Mouse (Mus musculus): ENCODE data around the gene Sun2. TPM values are rescaled to one million over a fixed set of nuclear protein-coding genes. Genes with fewer than 3 reads are reported as not detected.

Gene Sun2
- total and polyA plus RNA-seq, 3 experiments = 18.6 to 26.5 (median 22.3) TPM

DNA sequence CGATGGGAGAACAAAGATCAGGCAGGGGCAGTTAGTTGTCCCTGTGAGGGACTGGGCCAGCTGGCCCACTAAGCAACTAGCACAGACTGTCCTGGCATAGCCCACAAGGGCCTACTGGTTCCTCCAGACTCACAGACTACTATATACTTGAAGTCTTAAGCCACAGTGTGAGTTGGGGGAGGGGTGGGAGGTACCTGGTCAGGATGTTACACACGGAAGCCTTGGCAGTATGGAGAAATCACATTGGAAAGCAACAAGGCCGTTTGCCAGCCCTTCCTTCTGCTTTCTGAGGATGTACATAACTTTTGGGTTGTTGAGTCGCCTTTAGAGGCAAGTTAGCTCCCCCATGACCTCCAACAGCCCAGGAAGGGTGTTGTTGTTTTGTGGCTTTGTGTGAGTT is 8.7 kb downstream of the Sun2 start:
- Histone ChIP-seq H3K4me1 (ENCODE audit: control insufficient read depth in 1 of 2, insufficient read depth in 2 of 2) (peaks cover 3 to 8% of the 10 kb centered on the region in 2 experiments; a peak in 3 of 4 replicates), H3K4me3 (replicated peaks in 1 of 3; ENCODE audit: low read depth in 2 of 3, low read length in 2 of 3, poor library complexity in 1 of 3) (no peak overlapping the region), H3K36me3 (replicated peaks in 1 of 2; ENCODE audit: control insufficient read depth in 1 of 2, insufficient read depth in 1 of 2, low read length in 1 of 2) (peaks cover 61 to 91% of the 10 kb centered on the region in 2 experiments), H3K79me2 (replicated peaks; ENCODE audit: control insufficient read depth, extremely low read depth, insufficient read depth, poor library complexity, severe bottlenecking) (no peaks in the 10 kb centered on the region), H3K27me3 (replicated peaks) (no peaks in the 10 kb centered on the region), H3K27ac (ENCODE audit: insufficient read depth, low read depth) (no peak overlapping the region), H3K9me3 (replicated peaks; ENCODE audit: low read length) (no peaks in the 10 kb centered on the region), H3K4me2 (ENCODE audit: insufficient read depth, low read depth, poor library complexity, severe bottlenecking) (no peak overlapping the region), H3K9ac (ENCODE audit: insufficient read depth, low read depth) (no peak overlapping the region)
- in situ Hi-C loops (cut with MboI; ENCODE audit: low pct_ligation_motif_present, low pct_unique_long_range_greater_than_20kb, low sequenced_read_pairs) (no loop called here), dilution Hi-C loops (cut with MboI; ENCODE audit: extremely low pct_ligation_motif_present, extremely low pct_unique_long_range_greater_than_20kb, low sequenced_read_pairs) (no loop called here)
- no peak for DNase-seq (ENCODE audit: extremely low read depth)
- TF ChIP-seq ZC3H11A (IDR thresholded peaks at IDR 0.05; ENCODE audit: low read depth, low read length) = no peak
- TF ChIP-seq HCFC1 (IDR thresholded peaks at IDR 0.05; ENCODE audit: low read depth, low read length) = no peak
- no peak for TF ChIP-seq ZNF384 (IDR thresholded peaks at IDR 0.05; ENCODE audit: low read depth, low read length)
- TF ChIP-seq CHD2 (IDR thresholded peaks at IDR 0.05; ENCODE audit: low read length) = no peak
- TF ChIP-seq GABPA (IDR thresholded peaks at IDR 0.05; ENCODE audit: insufficient replicate concordance, low read depth, low read length) = no peak
- no peak for TF ChIP-seq MEF2A (IDR thresholded peaks at IDR 0.05; ENCODE audit: borderline replicate concordance, low read depth, low read length)

DNA sequence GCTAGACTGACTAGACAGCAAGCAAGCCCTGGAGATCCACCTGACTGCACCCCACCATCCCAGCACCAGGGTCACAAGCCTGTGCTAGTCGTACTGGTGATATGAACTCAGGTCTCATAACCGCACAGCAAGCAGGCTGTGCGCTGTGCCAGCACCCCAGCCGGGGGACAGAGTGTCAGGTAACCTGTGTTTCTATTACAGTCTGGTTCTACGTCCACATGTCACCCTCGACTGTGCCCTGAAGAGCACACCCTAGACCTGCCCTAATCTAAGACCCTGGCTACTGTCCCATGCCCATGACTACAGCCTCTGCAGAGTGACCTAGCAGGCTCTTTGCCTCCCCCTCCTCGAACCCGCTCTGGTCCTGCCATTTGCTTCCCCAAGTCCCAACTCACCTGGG is 9.1 kb downstream of the Sun2 start:
- no peak for DNase-seq (ENCODE audit: extremely low read depth)
- Histone ChIP-seq H3K4me2 (ENCODE audit: insufficient read depth, low read depth, poor library complexity, severe bottlenecking) (no peak overlapping the region), H3K27ac (ENCODE audit: insufficient read depth, low read depth) (no peak overlapping the region), H3K9me3 (replicated peaks; ENCODE audit: low read length) (no peaks in the 10 kb centered on the region), H3K27me3 (replicated peaks) (no peaks in the 10 kb centered on the region), H3K79me2 (replicated peaks; ENCODE audit: control insufficient read depth, extremely low read depth, insufficient read depth, poor library complexity, severe bottlenecking) (no peaks in the 10 kb centered on the region), H3K9ac (ENCODE audit: insufficient read depth, low read depth) (no peak overlapping the region), H3K4me3 (replicated peaks in 1 of 3; ENCODE audit: low read depth in 2 of 3, low read length in 2 of 3, poor library complexity in 1 of 3) (no peak overlapping the region), H3K4me1 (ENCODE audit: control insufficient read depth in 1 of 2, insufficient read depth in 2 of 2) (peaks cover 3 to 11% of the 10 kb centered on the region in 2 experiments; a peak in 3 of 4 replicates), H3K36me3 (replicated peaks in 1 of 2; ENCODE audit: control insufficient read depth in 1 of 2, insufficient read depth in 1 of 2, low read length in 1 of 2) (peaks cover 56 to 91% of the 10 kb centered on the region in 2 experiments)
- dilution Hi-C loops (cut with MboI; ENCODE audit: extremely low pct_ligation_motif_present, extremely low pct_unique_long_range_greater_than_20kb, low sequenced_read_pairs) = no loop called here
- TF ChIP-seq E2F4 (IDR thresholded peaks at IDR 0.05; ENCODE audit: insufficient replicate concordance, low read depth, low read length) (no peak), EP300 (IDR thresholded peaks at IDR 0.05; ENCODE audit: low read length) (no peak), CHD2 (IDR thresholded peaks at IDR 0.05; ENCODE audit: low read length) (no peak), NELFE (IDR thresholded peaks at IDR 0.05; ENCODE audit: low read depth, low read length) (no peak), JUN (IDR thresholded peaks at IDR 0.05; ENCODE audit: insufficient read depth, low read depth, low read length) (no peak), HCFC1 (IDR thresholded peaks at IDR 0.05; ENCODE audit: low read depth, low read length) (no peak), KAT2A (IDR thresholded peaks at IDR 0.05; ENCODE audit: insufficient replicate concordance, low read length) (no peak), TBP (conservative IDR thresholded peaks at IDR 0.05; ENCODE audit: low read depth, low read length) (no peak), MAZ (IDR thresholded peaks at IDR 0.05; ENCODE audit: low read depth, low read length) (no peak), BHLHE40 (IDR thresholded peaks at IDR 0.05; ENCODE audit: low read depth, low read length) (no peak), UBTF (IDR thresholded peaks at IDR 0.05; ENCODE audit: low read depth, low read length) (no peak), POLR2A (IDR thresholded peaks at IDR 0.05; ENCODE audit: low read depth, low read length) (no peak), ZKSCAN1 (IDR thresholded peaks at IDR 0.05; ENCODE audit: borderline replicate concordance, low read depth, low read length) (no peak), PAX5 (IDR thresholded peaks at IDR 0.05; ENCODE audit: low read length) (no peak), ZNF384 (IDR thresholded peaks at IDR 0.05; ENCODE audit: low read depth, low read length) (no peak), POLR2AphosphoS2 (IDR thresholded peaks at IDR 0.05; ENCODE audit: low read depth, low read length) (no peak)
- in situ Hi-C loops (cut with MboI; ENCODE audit: low pct_ligation_motif_present, low pct_unique_long_range_greater_than_20kb, low sequenced_read_pairs) = no loop called here

All from CH12.LX (cell line).